Mouse (Mus musculus): ENCODE measurements around the gene Tlr12. TPM values are rescaled to one million over a fixed set of nuclear protein-coding genes. Genes with fewer than 3 reads are reported as not detected.

The Tlr12 gene
- polyA plus RNA-seq, 1 experiment from 2014 or later: 1.4 TPM

DNA sequence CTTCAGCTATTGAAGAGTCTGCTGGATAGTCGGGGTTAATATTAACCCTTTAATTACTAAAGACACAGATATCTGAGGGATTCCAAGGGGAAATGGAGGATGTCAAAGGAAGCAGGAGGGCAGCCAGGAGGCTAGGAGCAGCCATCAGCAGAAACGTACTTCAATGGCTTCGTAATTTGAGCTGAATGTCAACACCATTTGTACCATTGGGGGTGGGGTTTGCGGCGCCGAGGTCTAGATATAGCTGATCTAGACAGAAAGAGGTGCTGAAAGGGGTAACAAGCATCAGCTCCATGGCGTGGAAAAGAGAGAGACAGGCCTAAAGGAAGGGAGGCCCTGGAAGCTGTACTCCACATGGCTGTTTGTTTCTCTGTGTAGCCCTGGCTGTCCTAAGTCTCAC lies 28.3 kb upstream of the Tlr12 start:
- Histone ChIP-seq H3K4me1 (peaks cover 13% of the 10 kb centered on the region), H3K4me3 (no peak overlapping the region), H3K9ac (no peak overlapping the region), H3K27me3 (replicated peaks) (0 out of 2 replicates have a peak, but pooled peaks cover 3% of the 10 kb centered on the region), H3K9me3 (no peaks in the 10 kb centered on the region), H3K4me2 (replicated peaks) (no peak overlapping the region), H3K36me3 (no peaks in the 10 kb centered on the region), H3K27ac (no peak overlapping the region)
- 42% methylated on average over 7 of the region's 7 CpGs for WGBS
- no peak for ATAC-seq (ENCODE audit: low FRiP score, low read depth)

GRCm38 (mm10) chr4:128645896-128646295 lies 27.5 kb upstream of the Tlr12 start:
- H3K4me1 ChIP-seq: peaks cover 12% of the 10 kb centered on the region
- H3K4me3 ChIP-seq: no peak overlapping the region
- 82% methylated on average over 6 of the region's 6 CpGs for WGBS

GRCm38 (mm10) chr4:128641766-128642717 lies 23.6 kb upstream of the Tlr12 start:
- Histone ChIP-seq H3K27me3 (replicated peaks) (no peaks in the 10 kb centered on the region), H3K27ac (no peak overlapping the region), H3K9ac (no peak overlapping the region), H3K4me1 (peaks cover 26% of the 10 kb centered on the region), H3K4me3 (no peak overlapping the region), H3K36me3 (no peaks in the 10 kb centered on the region), H3K4me2 (replicated peaks) (no peak overlapping the region), H3K9me3 (no peaks in the 10 kb centered on the region)
- ATAC-seq (ENCODE audit: low FRiP score, low read depth): no peak
- 21% methylated on average over 23 of the region's 23 CpGs for WGBS

More at GRCm38 (mm10) chr4:128645896-128646295, 27.5 kb upstream of the Tlr12 start:
- Histone ChIP-seq H3K9ac (no peak overlapping the region), H3K4me2 (replicated peaks) (no peak overlapping the region), H3K9me3 (no peaks in the 10 kb centered on the region), H3K27me3 (replicated peaks) (0 out of 2 replicates have a peak, but pooled peaks cover 3% of the 10 kb centered on the region), H3K36me3 (no peaks in the 10 kb centered on the region), H3K27ac (no peak overlapping the region)
- ATAC-seq (ENCODE audit: low FRiP score, low read depth): no peak

DNA sequence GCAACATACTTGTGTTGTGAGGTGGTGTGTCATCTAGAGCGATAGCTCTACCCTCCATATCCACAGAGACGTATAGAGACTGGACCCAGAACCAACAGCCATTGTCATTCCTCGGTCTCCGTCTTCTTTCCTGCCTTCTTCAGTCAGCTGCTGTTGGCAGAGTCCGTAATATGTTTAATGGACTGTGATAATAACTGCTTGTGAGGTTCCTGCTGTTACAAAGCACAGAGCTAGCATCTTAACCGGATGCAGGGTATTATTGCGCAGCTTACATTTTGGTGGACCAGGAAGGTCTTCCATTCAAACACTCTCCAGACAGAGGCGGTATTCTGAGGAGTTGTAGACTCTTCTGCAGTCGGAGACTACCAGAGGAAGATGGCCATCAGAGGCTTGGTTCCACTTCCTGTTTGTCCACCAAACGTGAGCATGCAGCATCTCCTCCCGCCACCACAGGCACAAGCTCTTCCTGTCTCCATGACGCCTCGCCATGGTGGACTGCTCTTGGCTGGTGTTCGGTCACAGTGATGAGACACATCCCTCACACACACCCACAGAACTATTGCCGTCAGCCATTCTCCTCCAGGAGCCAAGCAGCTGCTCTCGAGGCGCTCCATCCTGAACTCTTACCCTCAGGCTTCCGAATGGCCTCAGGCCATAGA lies 20.0 kb upstream of the Tlr12 start:
- no peak for ATAC-seq (ENCODE audit: low FRiP score, low read depth)
- Histone ChIP-seq H3K27me3 (replicated peaks) (no peaks in the 10 kb centered on the region), H3K27ac (no peak overlapping the region), H3K4me1 (peaks cover 36% of the 10 kb centered on the region), H3K9me3 (no peaks in the 10 kb centered on the region), H3K4me3 (no peak overlapping the region), H3K36me3 (no peaks in the 10 kb centered on the region), H3K9ac (no peak overlapping the region), H3K4me2 (replicated peaks) (no peak overlapping the region)
- WGBS: 76% methylated on average over 18 of the region's 18 CpGs

GRCm38 (mm10) chr4:128637250-128637649 lies 18.8 kb upstream of the Tlr12 start:
- Histone ChIP-seq H3K9ac (no peak overlapping the region), H3K4me3 (no peak overlapping the region), H3K4me1 (peaks cover 32% of the 10 kb centered on the region), H3K9me3 (no peaks in the 10 kb centered on the region), H3K27me3 (replicated peaks) (no peaks in the 10 kb centered on the region), H3K4me2 (replicated peaks) (0 out of 2 replicates have a peak overlapping the region, but pooled peaks have one; percentile 20), H3K36me3 (no peaks in the 10 kb centered on the region), H3K27ac (no peak overlapping the region)
- no peak for ATAC-seq (ENCODE audit: low FRiP score, low read depth)
- WGBS: 44% methylated on average over 11 of the region's 11 CpGs

- Histone ChIP-seq H3K4me2 (replicated peaks) (no peak overlapping the region), H3K27ac (no peak overlapping the region), H3K4me1 (peaks cover 24% of the 10 kb centered on the region), H3K27me3 (replicated peaks) (no peaks in the 10 kb centered on the region), H3K36me3 (no peaks in the 10 kb centered on the region), H3K4me3 (no peak overlapping the region), H3K9me3 (no peaks in the 10 kb centered on the region), H3K9ac (no peak overlapping the region)
- no peak for ATAC-seq (ENCODE audit: low FRiP score, low read depth)
- WGBS: 51% methylated on average over 10 of the region's 10 CpGs
These were observed 17.6 kb upstream of the Tlr12 start for GRCm38 (mm10) chr4:128635894-128636585.

DNA sequence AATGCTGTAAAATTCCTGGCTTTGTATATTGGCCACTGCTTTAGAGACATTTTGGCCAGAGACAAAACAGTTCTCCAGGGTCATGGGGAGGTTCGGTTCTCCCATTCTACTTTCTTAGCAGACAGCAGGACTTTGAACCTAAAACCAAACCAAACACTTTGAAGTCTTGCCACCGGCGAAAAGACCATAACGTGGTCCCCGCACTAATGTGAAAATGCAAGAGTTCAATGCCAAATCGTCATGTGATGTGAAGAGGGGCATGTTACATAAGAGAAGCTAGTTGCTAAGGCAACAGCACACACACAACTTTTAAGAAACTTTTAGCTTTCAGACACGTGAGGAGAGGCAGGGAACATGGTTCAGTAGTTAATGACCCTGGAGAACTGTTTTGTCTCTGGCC lies 17.0 kb upstream of the Tlr12 start:
- H3K27ac ChIP-seq: no peak overlapping the region

DNA sequence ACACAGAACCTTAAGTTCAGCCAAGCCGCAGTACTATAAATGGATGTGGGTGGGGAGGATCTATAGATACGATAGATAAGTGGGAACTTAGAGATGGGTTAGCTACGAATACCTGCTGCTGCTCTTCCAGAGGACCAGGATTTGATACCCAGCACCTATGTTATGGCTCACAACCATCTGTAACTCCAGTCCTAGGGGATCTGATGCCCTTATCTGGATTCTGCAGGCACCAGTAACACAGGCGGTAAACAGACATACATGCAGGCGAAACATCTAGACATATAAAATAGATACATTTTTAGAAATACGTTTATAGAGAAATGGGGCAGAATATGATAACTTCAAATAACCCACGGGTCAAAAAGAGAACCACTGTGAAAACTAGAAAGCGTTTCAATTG lies 2.7 kb upstream of the Tlr12 start:
- WGBS: 90% methylated on average over 8 of the region's 8 CpGs
- no peak overlapping the region for H3K4me3 ChIP-seq
- H3K27ac ChIP-seq: no peak overlapping the region
- ATAC-seq (ENCODE audit: low FRiP score, low read depth): no peak
- H3K27me3 ChIP-seq (replicated peaks): peaks cover 5% of the 10 kb centered on the region; the same call in 1 of the 2 replicates
- no peak overlapping the region for H3K9ac ChIP-seq
- H3K4me2 ChIP-seq (replicated peaks): no peak overlapping the region
- no peaks in the 10 kb centered on the region for H3K36me3 ChIP-seq
- no peaks in the 10 kb centered on the region for H3K4me1 ChIP-seq
- no peaks in the 10 kb centered on the region for H3K9me3 ChIP-seq

More for the DNA sequence above, 17.0 kb upstream of the Tlr12 start:
- Histone ChIP-seq H3K4me1 (peaks cover 24% of the 10 kb centered on the region), H3K4me3 (no peak overlapping the region), H3K27me3 (replicated peaks) (no peaks in the 10 kb centered on the region), H3K9ac (no peak overlapping the region), H3K4me2 (replicated peaks) (no peak overlapping the region), H3K36me3 (no peaks in the 10 kb centered on the region), H3K9me3 (no peaks in the 10 kb centered on the region)
- 78% methylated on average over 7 of the region's 7 CpGs for WGBS
- no peak for ATAC-seq (ENCODE audit: low FRiP score, low read depth)

- no peak overlapping the region for H3K4me2 ChIP-seq (replicated peaks)
- no peak overlapping the region for H3K27ac ChIP-seq
- H3K9ac ChIP-seq: no peak overlapping the region
- no peak overlapping the region for H3K4me3 ChIP-seq
- H3K27me3 ChIP-seq (replicated peaks): peaks cover 5% of the 10 kb centered on the region; the same call in 1 of the 2 replicates
- no peaks in the 10 kb centered on the region for H3K4me1 ChIP-seq
- WGBS: 78% methylated on average over 6 of the region's 6 CpGs
- no peak for ATAC-seq (ENCODE audit: low FRiP score, low read depth)
- H3K9me3 ChIP-seq: no peaks in the 10 kb centered on the region
- no peaks in the 10 kb centered on the region for H3K36me3 ChIP-seq
These were observed 2.2 kb upstream of the Tlr12 start for GRCm38 (mm10) chr4:128620572-128620971.

DNA sequence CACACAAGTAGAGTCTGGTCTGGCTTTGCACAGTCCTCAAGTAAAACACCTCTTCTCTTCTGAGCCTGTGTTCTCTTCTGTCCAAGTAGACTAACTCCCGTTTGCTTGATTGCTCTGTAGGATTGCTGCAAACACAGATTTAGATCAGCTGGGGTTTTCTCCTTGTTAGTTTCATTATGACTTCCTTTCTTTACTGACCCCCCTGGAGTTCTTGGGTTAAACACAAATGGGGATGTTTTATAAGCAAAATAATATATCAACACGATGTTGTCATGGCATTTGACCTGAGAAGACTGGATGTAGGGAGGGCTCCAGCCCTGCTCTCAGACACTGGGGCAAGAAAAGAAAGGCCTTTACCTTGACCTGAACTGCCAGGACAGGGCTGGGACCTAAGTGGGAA lies 544 bp upstream of the Tlr12 start:
- H3K9ac ChIP-seq: no peak overlapping the region
- H3K27me3 ChIP-seq (replicated peaks): peaks cover 5% of the 10 kb centered on the region; the same call in 1 of the 2 replicates
- 51% methylated on average over 2 of the region's 2 CpGs for WGBS
- no peaks in the 10 kb centered on the region for H3K9me3 ChIP-seq
- H3K27ac ChIP-seq: no peak overlapping the region
- no peak overlapping the region for H3K4me2 ChIP-seq (replicated peaks)
- no peak for ATAC-seq (ENCODE audit: low FRiP score, low read depth)
- H3K4me3 ChIP-seq: no peak overlapping the region
- no peaks in the 10 kb centered on the region for H3K4me1 ChIP-seq
- H3K36me3 ChIP-seq: no peaks in the 10 kb centered on the region

GRCm38 (mm10) chr4:128617363-128618120 lies 877 bp downstream of the Tlr12 start:
- Histone ChIP-seq H3K27ac (no peak overlapping the region), H3K4me1 (no peaks in the 10 kb centered on the region), H3K9me3 (no peaks in the 10 kb centered on the region), H3K27me3 (replicated peaks) (peaks cover 5% of the 10 kb centered on the region; the same call in 1 of the 2 replicates), H3K9ac (peak overlapping the region; percentile 3; the same call in 1 of the 2 replicates), H3K4me3 (no peak overlapping the region), H3K36me3 (no peaks in the 10 kb centered on the region), H3K4me2 (replicated peaks) (no peak overlapping the region)
- WGBS: 81% methylated on average over 17 of the region's 17 CpGs
- ATAC-seq (ENCODE audit: low FRiP score, low read depth): no peak
